Mouse (Mus musculus) c-Kit-positive CD71-positive TER-119-negative erythroid progenitor cells, embryonic 14.5 days (primary cell): ENCODE results near the gene Unc80.

Experiments used
- DNase-seq: peaks from one replicate; pipeline ENCODE4 v3.0.0-alpha.2; 2013; ENCODE audit warnings: low read depth

Gene Unc80

DNA sequence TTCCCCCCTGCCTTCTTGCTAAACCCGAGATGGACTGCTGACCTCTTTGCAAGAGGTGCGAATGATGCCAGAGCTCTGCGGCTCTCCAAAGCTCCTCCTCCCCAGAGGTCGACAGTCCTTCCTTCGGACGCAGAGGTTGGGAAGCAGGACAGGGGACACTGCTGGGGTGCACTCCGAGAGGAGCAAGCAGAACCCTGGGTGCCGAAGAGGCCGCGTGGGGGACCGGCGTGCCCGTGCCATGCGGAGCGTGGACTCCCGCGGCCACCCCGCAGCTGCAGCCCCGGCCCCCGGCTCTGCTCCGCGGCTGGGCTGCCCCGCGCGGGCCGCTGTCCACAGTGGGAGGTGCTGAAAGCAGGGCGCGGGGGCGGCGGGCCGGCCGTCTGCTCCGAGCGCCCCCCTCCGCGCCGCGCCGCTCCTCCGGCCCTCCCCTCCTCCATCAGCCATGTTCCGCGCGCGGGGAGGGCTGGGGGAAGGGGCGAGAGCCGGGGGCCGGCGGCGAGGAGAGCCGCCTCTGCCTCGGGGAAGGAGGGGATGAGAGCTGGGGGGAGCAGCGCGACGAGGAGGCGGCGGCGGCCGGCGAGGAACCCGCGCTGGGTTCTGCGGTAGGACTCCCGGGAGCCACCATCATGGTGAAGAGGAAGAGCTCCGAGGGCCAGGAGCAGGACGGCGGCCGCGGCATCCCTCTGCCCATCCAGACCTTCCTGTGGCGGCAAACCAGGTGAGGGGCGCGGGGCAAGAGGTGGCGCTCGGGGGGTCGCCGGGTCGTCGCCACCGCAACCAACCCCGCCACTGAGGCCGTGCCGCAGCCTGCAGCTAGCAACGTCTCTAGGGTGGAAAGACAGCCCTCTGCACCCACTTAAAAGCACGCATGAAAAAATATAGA, at the start of gene Unc80:
Gene Unc80, plus strand, starts transcription at position 547 of the 883 bp plus-strand sequence.
- no peak for DNase-seq

DNA sequence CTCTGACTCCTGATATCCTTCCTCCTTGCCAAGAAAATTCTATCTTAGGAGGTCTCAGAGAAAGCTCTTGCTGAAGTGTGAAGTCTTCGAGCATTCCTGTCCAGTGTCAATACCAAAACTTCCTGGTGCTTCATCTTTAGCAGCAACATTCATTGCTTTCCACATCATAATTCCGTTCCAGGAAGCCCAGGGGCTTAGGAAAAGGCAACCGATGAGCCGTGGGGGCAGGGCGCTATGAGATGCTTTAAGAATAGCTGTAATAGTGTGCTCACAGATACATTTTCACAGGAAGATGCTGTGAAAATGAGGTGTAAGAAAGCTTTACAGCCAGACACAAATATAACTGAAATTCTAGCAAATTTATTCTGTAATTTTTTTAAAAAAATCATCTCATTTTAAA, 42.1 kb upstream of the Unc80 start:
- DNase-seq = no peak

DNA sequence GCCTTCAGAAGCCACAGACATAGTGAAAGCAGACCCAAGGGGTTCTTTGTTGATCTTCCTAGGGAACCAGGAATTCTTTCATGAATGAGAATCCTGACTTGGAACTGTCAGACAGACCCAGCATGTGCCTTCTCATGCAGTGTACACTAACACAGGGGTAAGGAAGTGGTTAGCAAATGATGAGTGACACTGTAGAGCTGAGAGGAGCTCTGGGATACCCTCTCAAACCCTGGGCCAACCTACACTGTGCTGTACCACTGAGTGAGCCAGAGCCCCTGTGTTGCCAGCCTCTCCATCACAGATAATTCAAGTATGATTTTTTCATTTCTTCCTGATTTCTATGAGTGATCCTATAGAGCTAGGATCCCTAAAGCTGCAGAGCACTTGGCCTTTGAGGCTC, 37.2 kb upstream of the Unc80 start:
- DNase-seq = no peak

DNA sequence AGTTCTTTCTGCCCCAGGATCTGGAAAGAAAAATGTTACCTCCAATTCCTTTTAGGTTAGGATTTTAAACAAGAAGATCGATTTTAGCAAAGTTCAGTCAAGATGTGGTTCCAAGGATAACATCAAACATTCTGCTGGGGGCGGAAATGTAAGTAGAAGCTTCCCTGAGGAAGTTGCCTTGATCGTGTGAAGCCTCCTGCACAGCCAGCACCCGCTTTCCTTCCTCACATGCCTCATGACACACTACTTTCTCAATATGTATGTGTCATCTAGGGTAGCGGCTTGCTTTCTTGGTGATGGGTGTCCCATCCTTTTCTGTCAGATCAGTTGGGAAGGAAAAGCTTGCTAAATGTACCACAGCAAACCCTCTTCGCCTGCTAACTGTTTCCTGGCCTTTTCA, 36.7 kb upstream of the Unc80 start:
- DNase-seq = no peak

DNA sequence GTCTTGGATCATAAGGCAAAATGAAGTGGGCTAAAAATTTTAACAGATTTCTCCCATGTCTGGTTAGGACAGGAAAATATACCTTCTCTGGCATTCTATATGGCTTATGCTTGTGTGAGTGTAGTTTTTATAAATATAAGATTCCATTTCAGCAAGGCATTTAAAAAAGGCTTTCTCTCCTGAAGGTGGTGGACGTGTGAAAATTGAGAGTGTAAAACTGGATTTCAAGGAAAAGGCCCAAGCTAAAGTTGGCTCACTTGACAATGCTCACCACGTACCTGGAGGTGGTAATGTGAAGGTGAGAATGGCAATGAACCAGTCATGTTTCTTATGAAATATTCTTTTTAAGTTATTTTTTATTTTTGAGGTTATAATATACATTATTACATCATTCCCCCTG, 30.1 kb upstream of the Unc80 start:
- DNase-seq = no peak

GRCm38 (mm10) chr1:66442922-66443321, 25.2 kb upstream of the Unc80 start:
- DNase-seq = no peak

DNA sequence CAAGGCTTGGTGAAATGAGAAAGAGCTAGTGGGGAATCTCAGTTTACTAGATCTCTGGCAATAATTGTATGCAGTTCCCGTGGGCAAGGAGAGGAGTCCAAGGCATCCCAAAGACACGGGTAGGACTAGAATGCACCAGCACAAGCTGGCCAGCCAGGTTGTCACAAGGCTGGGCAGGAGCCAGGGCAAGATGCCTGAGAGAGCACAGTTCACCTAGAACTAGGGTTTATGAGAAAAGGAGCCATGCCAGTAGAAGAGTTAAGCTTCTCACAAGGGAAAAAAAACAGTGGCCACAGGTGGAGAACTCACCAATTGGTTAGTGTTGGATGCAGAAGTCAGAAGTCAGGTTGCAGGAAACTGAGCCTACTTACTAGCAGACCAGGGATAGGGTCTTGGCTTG, 18.7 kb upstream of the Unc80 start:
- DNase-seq = no peak

GRCm38 (mm10) chr1:66456580-66456979, 11.6 kb upstream of the Unc80 start:
- DNase-seq = no peak

GRCm38 (mm10) chr1:66457747-66458146, 10.4 kb upstream of the Unc80 start:
- no peak for DNase-seq

- DNase-seq = no peak
These were observed 8.8 kb upstream of the Unc80 start for GRCm38 (mm10) chr1:66459394-66459793.

DNA sequence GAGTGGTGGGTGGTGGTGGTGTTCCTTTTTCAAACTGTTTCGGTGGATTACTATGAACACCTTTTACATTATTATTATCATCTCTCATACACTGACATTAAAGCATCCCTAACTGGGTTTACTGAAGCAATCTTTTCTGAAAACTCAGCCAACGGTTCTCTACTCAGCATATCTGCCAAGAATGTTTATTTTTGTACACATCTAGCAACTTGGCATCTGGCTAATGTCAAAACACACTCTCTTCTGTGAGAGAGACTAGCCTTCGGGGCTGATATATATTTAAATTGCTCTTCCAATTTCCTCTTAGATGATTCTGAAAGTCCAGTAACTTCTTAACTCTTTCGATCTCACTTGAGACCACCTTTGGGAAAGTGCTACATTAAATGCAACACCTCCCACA, 7.3 kb upstream of the Unc80 start:
- DNase-seq = no peak

DNA sequence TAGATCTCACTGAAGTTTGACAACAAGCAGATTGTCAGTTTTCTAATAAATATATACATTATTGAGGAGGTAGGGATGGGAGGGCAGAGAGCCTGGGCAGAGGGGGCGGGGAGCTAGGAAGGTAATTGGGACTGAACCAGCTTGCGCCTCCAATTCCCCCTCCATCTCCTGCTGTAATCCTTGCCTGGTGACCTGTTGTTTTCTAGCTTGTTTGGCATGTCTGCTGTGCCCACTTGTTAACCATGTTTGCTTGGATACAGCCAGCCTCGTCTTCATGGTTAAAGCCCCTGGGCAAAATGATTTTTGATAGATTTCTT, 495 bp downstream of the Unc80 start:
- DNase-seq = no peak

- no peak for DNase-seq
These were observed 14.6 kb downstream of the Unc80 start for GRCm38 (mm10) chr1:66482751-66483150.

GRCm38 (mm10) chr1:66493064-66493463, 24.9 kb downstream of the Unc80 start:
- DNase-seq = no peak

DNA sequence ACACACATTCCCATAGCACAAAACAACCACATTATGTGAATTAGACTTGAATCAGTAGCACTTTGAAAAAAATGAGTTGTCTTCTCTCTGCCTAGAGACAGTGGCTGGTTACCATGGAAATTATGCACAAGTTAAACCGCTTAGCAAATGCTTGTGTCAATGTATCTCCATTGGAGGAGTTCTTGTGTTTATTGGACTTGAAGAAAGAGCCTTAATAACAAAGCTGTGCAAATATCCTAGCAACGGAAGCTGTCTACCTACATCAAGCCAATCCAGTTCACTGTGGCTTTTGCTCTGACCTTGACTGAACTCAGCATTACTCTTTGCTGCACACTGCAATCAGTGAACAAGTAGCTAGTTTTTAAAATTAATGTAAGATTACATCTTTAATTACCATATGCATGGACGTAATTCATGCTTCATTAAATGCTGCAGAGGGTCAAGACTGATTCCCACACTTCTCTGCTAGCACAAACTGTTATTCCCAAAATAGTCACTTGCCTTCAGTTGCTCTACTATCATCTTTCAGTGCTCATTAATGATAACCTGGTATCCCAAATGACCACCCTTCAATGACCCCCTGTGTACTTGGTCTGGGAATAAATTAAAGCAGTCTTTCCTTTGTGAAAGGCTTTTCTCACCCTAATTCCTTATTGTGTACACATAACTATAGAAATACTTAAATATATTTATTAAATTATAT, 27.3 kb downstream of the Unc80 start:
- DNase-seq = no peak

DNA sequence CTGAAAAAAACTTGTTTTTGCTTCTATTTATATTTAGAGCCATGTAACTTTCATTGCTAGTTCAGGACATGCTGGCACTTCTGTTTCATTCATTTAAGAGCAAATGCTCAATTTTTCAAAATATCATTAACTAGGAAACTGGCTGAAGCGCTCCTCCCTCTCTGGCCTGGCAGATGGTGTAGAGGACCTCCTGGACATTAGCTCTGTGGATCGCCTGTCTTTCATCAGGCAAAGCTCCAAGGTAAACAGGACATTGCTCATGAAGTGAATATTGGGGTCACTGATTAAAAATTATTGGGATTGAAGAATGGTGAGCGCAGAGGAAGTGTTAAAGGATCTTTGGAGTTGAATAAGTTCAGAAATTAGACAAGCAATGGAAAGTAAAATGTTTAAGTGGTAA, 82.6 kb downstream of the Unc80 start:
- DNase-seq = no peak

GRCm38 (mm10) chr1:66552396-66552966, 84.3 kb downstream of the Unc80 start:
- DNase-seq = no peak

DNA sequence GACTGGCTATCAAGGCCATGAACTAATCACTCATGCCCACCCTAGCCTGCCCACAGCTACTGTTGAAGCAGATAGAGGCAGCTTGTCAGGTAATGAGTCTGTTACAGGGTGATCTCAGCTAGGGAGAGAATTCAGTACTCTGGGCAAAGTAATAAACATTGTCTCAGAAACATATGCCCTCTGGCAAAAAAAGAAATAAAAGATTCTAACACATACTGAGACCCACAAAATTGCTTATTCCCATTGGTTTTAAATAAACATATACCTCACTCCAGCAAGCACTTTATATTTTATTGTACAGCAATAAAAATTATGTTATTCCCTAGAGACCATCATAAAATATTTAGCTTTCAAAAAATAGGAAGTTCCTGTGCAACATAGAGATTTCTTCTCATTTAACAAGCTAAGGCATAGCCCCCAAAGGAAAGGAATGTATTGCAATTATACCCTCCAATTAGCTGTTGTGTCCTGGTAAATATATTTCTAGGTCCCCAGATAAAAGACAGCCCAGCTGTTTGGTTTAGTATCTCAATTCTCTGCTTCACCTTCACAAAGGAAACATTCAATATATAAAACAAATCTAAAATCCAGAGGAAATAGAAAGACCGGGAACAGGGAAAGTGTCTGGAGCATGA, 93.6 kb downstream of the Unc80 start:
- no peak for DNase-seq

DNA sequence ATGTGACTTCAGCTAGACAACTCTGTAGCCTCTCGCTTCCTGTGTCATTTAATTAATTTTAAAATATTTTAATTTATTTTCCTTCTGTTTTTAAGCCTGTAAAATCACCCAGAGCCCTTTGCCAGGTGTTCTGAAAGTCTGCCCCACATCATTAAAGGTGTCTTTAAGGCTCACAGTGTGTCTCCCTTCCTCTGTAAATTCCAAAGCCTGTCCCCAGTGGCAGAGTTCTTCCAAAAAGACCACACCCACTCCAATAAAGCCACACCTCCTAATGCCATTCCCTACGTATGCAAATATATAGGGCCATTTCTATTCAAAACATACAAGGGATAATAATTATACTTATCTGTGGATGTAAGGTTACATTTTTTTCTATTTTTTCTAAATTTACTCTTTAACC, 94.2 kb downstream of the Unc80 start:
- DNase-seq = no peak

GRCm38 (mm10) chr1:66569736-66570135, 101.6 kb downstream of the Unc80 start:
- DNase-seq = no peak

GRCm38 (mm10) chr1:66597163-66597788, 129.1 kb downstream of the Unc80 start:
- DNase-seq = no peak

DNA sequence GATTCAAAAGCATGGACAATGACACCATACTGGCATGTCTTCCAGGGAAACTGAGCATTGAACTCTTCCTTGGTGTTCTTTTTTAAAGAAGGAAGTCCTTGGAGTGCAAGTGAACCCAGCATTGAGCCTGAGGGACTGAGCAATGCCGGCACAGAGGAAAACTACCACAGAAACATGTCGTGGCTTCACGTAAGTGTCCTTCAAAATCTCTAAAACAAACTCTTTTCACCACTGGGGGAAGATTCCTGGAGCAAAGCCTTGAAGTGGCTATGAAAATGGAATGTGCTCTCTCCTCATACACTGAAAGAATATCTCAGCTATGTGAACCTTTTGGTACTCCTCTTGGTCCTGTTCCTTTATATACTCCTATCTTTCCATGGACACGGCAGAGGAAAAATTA, 140.1 kb downstream of the Unc80 start:
- DNase-seq = no peak
